Mouse (Mus musculus) adrenal gland, adult 2 months (tissue): ENCODE results near the gene Olfr746. TPM values are rescaled to one million over a fixed set of nuclear protein-coding genes. Genes with fewer than 3 reads are reported as not detected.

Experiments used
- DNase-seq: peaks from one replicate; pipeline ENCODE4 v3.0.0; 2021
- long read RNA-seq: library from polyadenylated mRNA; stranded (forward); transcript quantifications from one replicate; pipeline ENCODE4 v2.0.0, GENCODE M21; 2021
- polyA plus RNA-seq: library from polyadenylated mRNA; depleted of rRNA; stranded (reverse); fragments of >200 nt; gene quantifications from 2 replicates; pipeline ENCODE4 v1.2.3, GENCODE M21; 2012; rRNA removed
- total RNA-seq, 2 experiments: library from RNA; stranded (reverse); gene quantifications; 2 replicates each; pipeline ENCODE4 v1.2.3; 2021

Gene Olfr746
- total RNA-seq = not detected
- not detected in 2 replicates for polyA plus RNA-seq
- long read RNA-seq = 0 reads

GRCm38 (mm10) chr14:50646783-50647182 lies at the start of gene Olfr746:
Gene Olfr746 (plus strand): TSS chr14:50647083.
- DNase-seq = no peak

- no peak for DNase-seq
Measured at GRCm38 (mm10) chr14:50614579-50614978, 32.3 kb upstream of the Olfr746 start, which contains the start of gene Olfr744. Gene Olfr744 (plus strand): TSS chr14:50614879.

- no peak for DNase-seq
Measured at GRCm38 (mm10) chr14:50639088-50639487, 7.8 kb upstream of the Olfr746 start, which contains the start of gene Olfr745. Gene Olfr745 (plus strand): TSS chr14:50639388.

- DNase-seq = no peak
Measured at GRCm38 (mm10) chr14:50693106-50693505, 46.2 kb downstream of the Olfr746 start, which contains the start of gene Olfr747. Gene Olfr747 (minus strand): TSS chr14:50693206.

Other genes starting within 250 kb of the Olfr746 start
- not detected for gene Olfr738, start 239.5 kb upstream of the Olfr746 start, total RNA-seq
- not detected in 2 replicates for gene Olfr738, start 239.5 kb upstream of the Olfr746 start, polyA plus RNA-seq
- gene Olfr739, start 228.5 kb upstream of the Olfr746 start, total RNA-seq = not detected
- not detected in 2 replicates for gene Olfr739, start 228.5 kb upstream of the Olfr746 start, polyA plus RNA-seq
- gene Olfr740, start 201.5 kb upstream of the Olfr746 start, total RNA-seq = not detected
- gene Olfr740, start 201.5 kb upstream of the Olfr746 start, polyA plus RNA-seq = not detected in 2 replicates
- gene Olfr741, start 174.3 kb upstream of the Olfr746 start, total RNA-seq = not detected
- gene Olfr741, start 174.3 kb upstream of the Olfr746 start, polyA plus RNA-seq = not detected in 2 replicates
- not detected for gene Olfr742, start 143.5 kb upstream of the Olfr746 start, total RNA-seq
- gene Olfr742, start 143.5 kb upstream of the Olfr746 start, polyA plus RNA-seq = not detected in 2 replicates
- not detected for gene Olfr743, start 125.2 kb upstream of the Olfr746 start, total RNA-seq
- not detected in 2 replicates for gene Olfr743, start 125.2 kb upstream of the Olfr746 start, polyA plus RNA-seq
- gene Olfr744, start 32.2 kb upstream of the Olfr746 start, total RNA-seq = not detected
- not detected in 2 replicates for gene Olfr744, start 32.2 kb upstream of the Olfr746 start, polyA plus RNA-seq
- gene Olfr745, start 7.7 kb upstream of the Olfr746 start, total RNA-seq = not detected
- not detected in 2 replicates for gene Olfr745, start 7.7 kb upstream of the Olfr746 start, polyA plus RNA-seq
- not detected for gene Olfr747, start 46.1 kb downstream of the Olfr746 start, total RNA-seq
- gene Olfr747, start 46.1 kb downstream of the Olfr746 start, polyA plus RNA-seq = not detected in 2 replicates
- not detected for gene Olfr748, start 60.3 kb downstream of the Olfr746 start, total RNA-seq
- gene Olfr748, start 60.3 kb downstream of the Olfr746 start, polyA plus RNA-seq = not detected in 2 replicates
- not detected for gene Olfr749, start 98.0 kb downstream of the Olfr746 start, total RNA-seq
- not detected in 2 replicates for gene Olfr749, start 98.0 kb downstream of the Olfr746 start, polyA plus RNA-seq
- gene Ttc5, start 138.4 kb downstream of the Olfr746 start, total RNA-seq = 10 to 100 TPM; 29.6 to 45.5 TPM
- gene Ttc5, start 138.4 kb downstream of the Olfr746 start, polyA plus RNA-seq = 14.1 and 15.5 TPM in 2 replicates
- gene Ccnb1ip1, start 160.6 kb downstream of the Olfr746 start, total RNA-seq = not detected
- not detected in 2 replicates for gene Ccnb1ip1, start 160.6 kb downstream of the Olfr746 start, polyA plus RNA-seq
- 10 to 100 TPM; 22.3 to 26.0 TPM for gene Parp2, start 160.8 kb downstream of the Olfr746 start, total RNA-seq
- gene Parp2, start 160.8 kb downstream of the Olfr746 start, polyA plus RNA-seq = 3.5 and 4.0 TPM in 2 replicates
- gene Tep1, start 223.5 kb downstream of the Olfr746 start, total RNA-seq = 10 to 100 TPM; 15.5 to 17.5 TPM
- 16.0 and 18.9 TPM in 2 replicates for gene Tep1, start 223.5 kb downstream of the Olfr746 start, polyA plus RNA-seq